Mouse (Mus musculus): ENCODE data around the gene Prdx3. TPM values are rescaled to one million over a fixed set of nuclear protein-coding genes. Genes with fewer than 3 reads are reported as not detected.

Gene Prdx3
- 10 to 100 TPM; 81.0 to 89.1 TPM for total RNA-seq (2021)
- long read RNA-seq, transcript Prdx3-201 (7 exons, 1,478 nt): major isoform, 115 of 120 reads
- long read RNA-seq, partial matches to known transcripts: 3 of 120 reads
- long read RNA-seq, other reads (novel, unspliced or antisense): 2 of 120 reads

DNA sequence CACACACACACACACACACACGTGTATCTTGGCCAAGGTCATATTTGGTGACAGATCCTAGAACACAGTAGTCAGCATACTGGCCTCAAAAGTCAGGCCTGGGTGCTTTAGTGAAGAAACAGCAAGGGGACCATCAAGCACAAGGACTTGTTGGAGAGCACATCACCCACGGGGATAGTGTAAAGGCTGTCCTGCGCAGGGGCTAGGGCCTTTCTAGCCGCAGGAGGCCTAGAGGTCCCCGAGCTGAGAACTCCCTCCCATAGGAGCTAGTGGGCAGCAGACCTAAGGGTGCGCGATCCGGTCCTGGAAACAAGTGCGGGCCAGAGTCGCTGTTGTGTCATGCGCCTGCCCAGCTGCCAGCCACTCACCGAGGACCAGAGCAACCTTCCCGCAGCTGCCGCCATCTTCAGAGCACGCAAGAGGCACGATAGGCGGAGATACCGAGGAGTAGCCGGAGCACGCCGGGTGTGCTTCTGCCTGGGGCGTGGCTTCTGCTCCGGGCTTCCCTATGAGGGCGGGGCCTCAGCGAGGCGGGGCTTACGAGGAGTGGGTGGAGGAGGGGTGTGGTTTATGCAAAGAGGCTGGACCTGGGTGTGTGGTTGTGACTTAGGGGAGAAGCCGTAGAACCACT, at the start of gene Prdx3:
Gene Prdx3, minus strand, starts transcription at position 493 of the 631 bp plus-strand sequence.
- DNase-seq (ENCODE audit: low spot score in 2 of 2): peak; percentile 91 to 94

DNA sequence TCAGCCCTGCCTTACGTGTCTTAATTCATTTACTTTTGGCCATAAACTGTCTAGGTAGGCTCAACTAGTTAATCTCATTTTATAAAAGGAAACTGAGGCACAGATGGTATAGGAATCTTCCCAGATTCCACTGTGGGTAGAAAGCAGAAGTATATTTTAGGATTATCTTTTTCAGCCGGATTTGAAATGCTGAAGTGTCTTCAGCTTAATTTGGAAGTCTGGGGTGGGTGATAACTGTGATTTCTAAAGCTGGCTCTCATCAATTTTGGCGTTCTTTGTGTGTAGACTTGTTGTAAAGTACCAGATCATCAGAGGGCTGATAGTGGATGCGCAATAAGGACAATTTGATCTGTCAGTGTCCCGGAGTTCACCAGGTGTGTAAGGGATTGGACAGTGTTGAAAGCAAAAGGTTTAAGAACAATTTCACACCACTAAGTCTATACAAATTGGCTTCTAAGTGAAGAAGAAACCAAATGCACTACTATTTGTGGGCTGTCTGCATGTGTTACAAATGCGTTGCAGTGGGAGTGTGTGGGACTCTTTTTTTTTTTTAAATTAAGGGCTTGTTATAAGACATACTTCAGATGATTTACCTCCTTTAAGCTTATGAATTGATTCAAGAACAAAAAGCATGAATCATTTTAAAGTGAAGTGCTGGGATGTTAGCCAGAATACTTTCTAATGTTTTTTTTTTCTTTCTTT, 42.7 kb upstream of the Prdx3 start:
- DNase-seq (ENCODE audit: low spot score in 2 of 2): no peak

DNA sequence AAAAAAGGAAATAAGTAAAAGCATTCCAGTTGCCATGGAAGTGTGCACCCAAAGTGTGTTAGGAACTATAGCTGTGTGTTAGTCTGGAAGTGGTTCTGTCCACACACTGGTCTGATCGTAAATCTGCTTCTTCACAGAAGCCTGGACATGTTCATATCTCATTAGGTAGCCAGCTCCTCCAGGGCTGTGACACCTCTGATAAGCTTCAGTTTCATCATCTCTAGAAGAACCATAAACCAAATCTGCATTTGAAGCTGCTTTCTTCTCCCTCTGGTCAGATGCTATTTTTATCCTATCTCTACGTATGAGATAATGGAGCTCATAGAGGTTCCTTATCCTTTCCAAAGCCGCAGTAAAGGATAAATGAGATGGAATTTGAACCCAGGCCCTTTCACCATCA, 41.5 kb upstream of the Prdx3 start:
- DNase-seq (ENCODE audit: low spot score in 2 of 2): no peak

DNA sequence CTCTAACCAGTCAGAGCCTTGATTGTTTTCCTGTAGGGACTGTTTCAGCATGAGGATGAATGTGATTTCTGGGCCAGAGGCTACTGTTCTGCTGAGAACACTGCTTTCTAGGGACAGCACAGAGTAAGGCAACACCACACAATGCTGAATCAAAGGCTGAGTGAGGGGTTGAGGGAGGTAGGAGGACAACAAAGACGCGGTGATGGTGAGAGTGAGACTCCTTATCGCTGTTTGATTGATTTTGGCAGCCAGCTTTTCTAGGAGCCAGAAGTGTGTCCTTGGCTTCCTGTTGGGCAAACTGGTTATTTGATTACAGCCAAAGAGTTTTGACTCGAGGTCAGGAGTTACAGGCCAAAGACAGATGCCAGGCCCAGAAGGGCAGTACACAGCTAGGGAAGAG, 40.9 kb upstream of the Prdx3 start:
- DNase-seq (ENCODE audit: low spot score in 2 of 2): no peak

DNA sequence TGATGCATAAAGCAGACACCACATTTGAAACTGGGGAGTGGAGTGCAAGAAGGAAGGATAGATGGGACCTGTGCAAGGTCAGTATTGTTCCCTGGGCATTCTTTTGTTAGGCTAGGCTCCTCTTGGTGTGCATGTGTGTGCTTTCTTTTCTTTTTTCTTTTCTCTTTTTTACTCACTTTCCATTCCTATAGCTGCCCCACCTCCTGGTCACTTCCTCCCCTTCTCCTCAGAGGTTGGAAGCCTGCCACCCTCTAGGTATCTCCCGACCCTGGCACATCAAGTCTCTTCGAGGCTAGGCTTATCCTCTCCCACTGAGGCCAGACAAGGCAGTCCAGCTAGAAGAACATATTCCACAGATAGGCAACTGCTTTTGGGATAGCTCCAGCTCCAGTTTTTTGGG, 37.3 kb upstream of the Prdx3 start:
- DNase-seq (ENCODE audit: low spot score in 2 of 2): no peak

DNA sequence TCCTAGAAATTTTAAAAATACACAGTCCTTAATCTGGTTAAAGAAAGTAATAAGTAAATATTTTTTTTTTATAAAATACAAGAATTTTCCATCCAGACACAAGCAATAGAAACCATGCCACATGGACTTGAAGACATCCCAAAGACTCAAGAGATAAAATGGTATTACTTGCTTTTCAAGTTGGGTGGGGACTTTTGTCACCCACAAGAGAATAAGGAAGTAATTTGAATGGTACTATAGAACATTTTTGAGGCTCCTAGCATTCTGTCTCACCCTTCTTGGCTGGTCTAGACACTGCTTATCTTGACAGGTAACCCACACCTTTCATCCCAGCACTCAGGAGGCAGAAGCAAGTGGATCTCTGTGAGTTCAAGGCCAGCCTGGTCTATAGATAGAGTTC, 35.9 kb upstream of the Prdx3 start:
- DNase-seq (ENCODE audit: low spot score in 2 of 2): no peak

DNA sequence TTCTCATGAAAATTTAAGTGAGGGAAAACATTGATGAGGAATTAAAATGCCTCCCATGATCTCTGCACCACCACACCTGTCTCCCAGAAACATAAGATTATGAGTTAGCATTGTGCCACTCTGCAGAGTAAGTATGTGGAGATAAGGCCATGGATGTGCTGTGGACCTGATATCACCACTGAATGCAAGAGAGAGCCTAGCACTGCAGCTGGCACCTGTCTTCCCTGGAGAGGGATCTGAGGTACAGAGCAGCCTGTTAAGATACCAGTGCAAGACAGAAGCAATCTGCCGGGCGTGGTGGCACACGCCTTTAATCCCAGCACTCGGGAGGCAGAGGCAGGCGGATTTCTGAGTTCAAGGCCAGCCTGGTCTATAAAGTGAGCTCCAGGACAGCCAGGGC, 31.1 kb upstream of the Prdx3 start:
- DNase-seq (ENCODE audit: low spot score in 2 of 2): no peak

DNA sequence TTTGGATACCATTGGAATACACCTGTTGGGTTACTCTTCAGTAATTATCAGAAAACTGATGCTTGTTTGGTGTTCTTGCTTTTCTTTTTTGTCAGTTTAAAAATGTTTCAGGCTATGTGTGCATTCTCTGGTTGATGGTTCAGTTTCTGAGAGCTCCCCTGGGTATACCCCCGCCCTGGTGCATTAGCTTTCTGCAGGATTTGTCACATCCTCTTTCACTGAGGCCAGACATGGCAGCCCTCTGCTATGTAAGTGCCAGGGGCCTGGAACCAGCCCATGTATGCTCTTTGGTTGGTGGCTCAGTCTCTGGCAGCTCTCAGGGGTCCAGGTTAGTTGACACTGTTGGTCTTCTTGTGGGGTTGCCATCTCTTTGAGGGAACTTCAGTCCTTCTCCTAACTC, 29.6 kb upstream of the Prdx3 start:
- DNase-seq (ENCODE audit: low spot score in 2 of 2): no peak

DNA sequence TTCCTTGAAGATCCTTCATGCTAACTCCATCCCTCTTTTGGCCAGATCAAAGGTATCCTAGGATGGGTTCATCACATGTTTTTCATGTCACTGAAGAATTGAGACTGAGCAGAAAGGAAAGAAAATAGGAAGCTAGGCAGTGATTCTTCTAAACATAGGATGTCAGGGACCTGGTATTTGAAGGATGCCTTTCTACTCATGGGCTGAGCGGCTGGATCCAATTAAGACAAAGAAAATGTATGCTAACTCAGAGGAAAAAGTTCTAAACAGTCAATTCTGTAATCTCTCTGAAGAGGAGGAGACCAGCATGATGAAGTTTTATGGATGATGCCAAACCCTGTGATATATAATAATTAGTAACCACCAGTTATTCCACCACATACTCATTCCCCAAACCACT, 28.8 kb upstream of the Prdx3 start:
- DNase-seq (ENCODE audit: low spot score in 2 of 2): no peak

DNA sequence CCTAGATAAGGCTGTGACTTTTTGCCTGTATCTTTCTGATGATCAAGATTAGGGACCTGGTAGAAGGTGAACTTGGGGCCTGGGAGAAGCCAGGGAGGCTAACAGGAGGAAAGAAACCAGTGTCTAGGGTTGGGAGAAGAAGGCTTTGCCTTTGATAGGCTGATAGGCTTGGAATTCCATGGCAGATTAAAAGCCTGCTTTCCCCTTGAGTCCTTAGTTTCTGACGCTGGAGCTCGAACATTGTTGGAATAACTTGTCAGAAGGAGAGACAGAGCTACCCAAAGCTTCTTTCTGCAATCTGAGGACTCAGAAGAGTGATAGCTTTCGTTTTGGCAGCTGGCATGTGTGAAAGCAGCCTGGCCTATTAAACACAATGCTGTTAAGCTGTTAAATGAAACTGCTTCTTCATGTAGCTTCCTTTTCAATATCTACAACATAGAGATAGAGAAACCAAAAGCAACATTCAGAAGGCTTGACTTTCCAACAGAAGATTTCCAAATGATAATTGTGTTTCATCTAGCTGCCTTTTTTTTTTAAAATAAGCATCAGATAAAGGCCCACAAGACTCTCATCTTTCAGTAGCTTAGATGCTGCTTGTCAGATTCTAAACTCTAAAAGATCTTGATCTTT, 21.0 kb upstream of the Prdx3 start:
- no peak for DNase-seq (ENCODE audit: low spot score in 2 of 2)

DNA sequence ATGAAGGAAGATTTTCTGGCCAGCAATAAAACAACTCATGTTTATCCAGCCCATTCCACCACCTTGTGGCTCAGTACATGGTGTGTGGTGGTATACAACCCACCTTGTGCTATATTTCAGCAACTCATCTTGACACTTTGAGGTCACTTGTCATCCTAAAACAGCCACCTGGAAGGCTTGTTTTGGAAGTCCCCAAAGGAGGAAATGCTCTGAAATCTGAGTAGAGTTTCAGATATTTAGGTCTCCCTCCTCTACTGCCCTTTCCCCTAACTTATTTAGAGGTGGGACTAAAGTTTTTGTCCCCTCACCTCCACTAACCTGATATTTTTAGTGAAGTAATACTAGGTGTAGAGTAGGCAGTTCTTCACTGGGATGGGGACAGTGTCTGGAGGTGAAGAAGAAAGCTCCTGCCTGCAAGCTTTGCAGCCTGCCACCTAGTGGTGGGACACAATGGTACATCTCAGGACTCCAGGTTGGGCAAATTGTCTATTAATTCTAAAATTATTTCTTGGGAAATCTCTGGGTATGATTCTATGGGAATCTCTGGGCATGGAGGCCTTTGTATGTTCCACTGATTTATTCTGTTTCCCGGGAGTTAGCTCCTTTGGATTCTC, 17.7 kb upstream of the Prdx3 start:
- DNase-seq (ENCODE audit: low spot score in 2 of 2): peak; percentile 53 to 68

DNA sequence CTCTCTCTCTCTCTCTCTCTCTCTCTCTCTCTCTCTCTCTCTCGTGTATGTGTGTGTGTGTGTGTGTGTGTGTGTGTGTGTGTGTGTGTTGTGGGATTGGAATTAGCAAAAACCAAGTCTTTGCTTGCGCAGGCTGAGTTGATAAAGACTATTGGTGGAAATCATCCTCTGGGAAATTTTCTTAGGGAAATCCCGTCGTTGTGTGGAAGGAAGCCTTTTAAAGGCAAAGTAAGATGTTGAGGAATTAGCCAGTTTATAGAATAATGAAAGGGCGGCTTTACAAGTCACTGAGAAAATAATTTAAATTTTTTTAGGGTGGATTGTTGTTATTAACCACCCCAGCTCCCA, 16.7 kb upstream of the Prdx3 start:
- DNase-seq (ENCODE audit: low spot score in 2 of 2): no peak

DNA sequence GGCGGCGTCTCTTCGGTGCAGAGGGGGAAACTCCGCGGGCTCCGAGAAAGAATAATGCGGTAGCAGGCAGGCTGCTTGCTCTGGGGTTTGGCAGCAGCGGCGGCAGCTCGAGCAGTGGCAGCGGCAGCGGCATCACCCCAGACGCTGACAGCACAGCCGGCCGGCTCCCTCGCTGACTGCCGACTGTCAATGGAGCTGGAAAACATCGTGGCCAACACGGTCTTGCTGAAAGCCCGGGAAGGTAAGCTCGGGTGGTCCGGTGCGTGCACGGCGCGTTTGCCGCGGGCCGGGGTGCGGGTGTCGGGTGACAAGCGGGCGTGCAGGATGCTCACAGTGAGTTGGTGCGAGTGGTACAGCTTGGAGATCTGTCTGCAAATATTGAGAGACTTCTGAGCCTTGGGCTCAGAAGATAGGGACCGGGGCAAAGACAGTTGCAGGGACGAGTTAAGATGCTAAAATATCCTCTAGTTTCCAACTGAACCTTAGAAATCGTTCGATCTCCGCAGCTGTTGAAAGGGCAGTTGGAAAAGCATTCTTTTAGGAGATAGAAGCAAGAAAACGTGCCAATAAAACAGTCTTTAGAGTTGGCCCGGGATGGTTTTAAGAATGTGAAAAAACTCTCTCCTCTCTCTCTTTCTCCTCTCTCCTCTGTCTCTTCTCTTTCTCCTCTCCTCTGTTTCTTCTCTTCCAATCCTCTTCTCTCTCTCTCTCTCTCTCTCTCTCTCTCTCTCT, 16.2 kb upstream of the Prdx3 start:
- peak; percentile 69 to 71 for DNase-seq (ENCODE audit: low spot score in 2 of 2)

DNA sequence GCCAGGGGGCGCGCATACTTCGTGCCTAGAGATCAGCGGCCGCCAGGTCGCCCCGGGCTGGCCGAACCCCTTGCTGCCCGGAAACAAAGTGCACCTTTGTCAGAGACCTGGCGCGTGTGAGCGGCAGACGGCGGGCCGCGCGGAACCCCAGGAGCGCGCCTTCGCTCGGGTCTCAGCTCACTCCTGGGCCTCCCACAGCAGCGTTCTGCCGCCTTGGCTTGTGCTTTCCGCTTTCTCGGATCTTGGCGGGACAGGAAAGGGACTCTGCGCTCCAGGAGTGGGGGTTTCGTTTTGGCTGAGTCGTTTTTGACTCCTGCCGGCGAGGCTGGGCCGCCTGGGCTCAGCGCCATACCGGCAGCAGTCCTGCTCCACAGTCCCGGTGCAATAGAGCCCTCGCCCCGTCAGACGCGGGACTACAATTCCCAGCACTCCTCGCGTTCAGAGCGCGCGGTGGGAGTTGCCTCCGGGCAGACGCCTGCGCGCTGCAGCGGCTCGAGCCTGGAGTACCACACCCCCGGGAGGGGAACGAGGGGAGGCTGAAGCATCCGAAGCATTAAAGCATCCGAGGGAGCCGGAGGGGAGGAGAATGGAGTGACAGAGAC, 15.5 kb upstream of the Prdx3 start, which contains the start of gene Grk5:
Gene Grk5, plus strand, starts transcription at position 36 of the 602 bp plus-strand sequence.
- peak; percentile 92 to 96 for DNase-seq (ENCODE audit: low spot score in 2 of 2)

DNA sequence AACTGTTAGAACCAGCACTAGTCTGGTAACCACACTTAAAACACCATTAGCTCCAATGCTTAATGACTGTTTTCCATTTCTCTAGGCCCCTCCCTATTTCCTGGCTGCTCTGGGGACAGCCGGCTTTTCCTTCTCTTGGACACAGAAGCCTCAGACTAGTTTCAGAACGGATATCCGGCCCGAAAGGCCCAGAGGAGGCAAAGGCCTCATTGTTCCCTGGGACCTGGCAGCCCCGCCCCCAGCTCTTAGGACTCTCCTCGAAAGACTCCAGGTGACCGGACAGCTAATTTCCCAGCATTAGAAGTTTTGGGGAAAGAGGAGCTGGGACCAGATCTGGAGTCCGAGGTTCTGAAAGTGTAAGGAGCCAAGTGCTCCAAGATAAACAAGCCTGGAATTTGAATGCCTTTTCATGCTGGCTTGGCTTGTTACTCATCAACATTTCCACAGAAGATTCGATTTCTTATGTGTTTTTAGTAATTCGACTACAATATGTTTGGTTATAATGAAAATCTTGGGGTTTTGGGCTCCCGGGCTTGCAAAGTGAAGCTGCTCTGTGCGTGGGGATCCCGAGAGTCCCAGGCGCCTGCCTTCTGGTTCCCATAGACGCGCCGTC, 14.9 kb upstream of the Prdx3 start:
- peak; percentile 36 to 48 for DNase-seq (ENCODE audit: low spot score in 2 of 2)

DNA sequence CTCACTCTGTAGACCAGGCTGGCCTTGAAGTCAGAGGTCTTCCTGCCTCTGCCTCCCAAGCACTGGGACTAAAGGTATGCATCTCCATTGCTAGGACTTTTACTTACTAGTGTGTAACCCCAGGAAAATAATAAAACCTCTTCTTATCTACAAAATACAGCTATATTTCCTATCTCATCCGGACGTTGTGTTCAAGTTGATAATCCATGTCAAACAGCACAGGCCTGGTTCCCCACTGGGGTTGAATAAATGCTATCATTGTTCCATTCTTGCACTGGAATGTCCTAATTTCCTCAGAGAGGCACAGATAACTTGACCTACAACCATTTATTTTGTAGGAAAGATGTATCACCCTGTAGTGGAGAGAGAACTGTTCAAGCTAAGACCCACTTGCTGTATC, 13.3 kb upstream of the Prdx3 start:
- no peak for DNase-seq (ENCODE audit: low spot score in 2 of 2)

DNA sequence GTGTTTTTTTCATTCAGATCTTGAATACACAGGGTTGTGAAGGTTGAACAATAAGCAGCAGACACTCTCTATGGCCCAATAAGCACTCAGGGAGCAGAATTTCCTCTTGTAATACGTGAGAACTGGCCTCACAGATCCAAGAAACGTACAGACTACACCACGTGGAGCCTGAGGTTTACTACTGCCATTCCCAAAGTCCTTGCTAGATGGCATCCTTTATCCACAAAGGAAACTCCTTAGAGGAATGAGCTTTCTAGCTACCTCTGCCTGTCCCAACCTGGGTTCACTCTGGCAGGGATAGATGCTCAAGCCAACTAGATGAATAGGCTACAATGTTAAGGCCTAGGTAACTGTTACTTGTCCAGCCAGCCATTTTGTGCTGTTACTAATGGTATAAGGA, 8.8 kb upstream of the Prdx3 start:
- peak; percentile 25 to 30 for DNase-seq (ENCODE audit: low spot score in 2 of 2)

DNA sequence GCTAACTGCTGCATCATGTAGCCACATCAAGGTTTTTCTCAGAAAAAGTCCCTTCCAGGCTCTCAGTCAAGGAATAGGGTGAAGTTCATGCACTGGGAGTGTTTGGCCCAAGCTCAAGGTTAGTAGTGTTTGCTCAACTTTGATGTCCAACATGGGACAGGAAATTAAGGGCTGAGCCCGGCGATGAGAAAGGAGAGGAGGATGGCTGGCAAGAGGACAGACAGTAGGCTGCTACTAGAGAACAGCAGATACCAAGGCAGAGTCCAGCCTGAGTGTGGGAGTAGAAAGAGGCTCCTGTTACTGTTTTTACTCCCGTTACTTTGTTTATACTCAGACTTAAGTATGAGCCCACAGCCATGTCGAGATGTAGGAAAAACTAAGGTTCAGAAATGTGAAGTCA, 855 bp downstream of the Prdx3 start:
- DNase-seq (ENCODE audit: low spot score in 2 of 2): peak in 1 of 2 experiments; percentile 23

DNA sequence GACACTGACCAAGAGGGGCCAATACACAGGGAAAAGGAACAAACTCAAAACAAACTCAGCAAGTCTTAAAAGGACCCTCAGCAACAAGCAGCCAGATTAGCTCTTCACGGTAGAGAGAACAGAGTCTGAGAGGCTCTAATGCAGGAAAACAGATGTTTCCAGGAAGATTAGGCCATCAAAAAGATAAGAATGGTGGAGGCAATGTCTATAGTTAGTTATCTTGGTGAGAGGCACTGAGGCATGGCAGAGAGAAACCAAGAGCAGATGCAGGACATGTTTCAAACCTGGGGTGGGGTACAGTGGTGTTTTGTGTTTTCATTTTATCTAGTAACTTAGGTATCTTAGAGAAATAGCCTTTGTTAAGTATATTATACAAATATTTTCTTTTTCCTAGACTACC, 2.1 kb downstream of the Prdx3 start:
- DNase-seq (ENCODE audit: low spot score in 2 of 2): no peak

DNA sequence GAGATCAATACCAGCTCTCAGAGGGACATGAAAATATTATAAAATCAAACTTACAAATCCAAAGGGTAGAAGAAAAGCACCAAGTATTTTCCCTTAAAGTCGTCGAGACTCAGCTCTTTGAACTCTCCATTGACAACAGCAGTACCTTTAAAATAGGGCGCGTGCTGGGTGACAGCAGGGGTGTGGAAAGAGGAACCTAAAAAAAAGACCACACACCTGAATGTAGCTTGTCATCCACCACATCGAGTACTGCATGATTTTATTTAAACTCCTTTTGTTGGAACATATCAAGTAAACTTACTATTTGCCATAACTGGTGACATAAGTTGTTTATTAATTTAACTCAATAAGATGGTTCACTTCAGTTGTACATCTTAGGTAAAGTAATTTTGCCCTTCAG, 3.0 kb downstream of the Prdx3 start:
- no peak for DNase-seq (ENCODE audit: low spot score in 2 of 2)

All from layer of hippocampus, postnatal 10 days (tissue).